Comparison of ENCODE assay signal across 20 mouse cellular contexts in genomic region chr3:68602891-68603290, GRCm38 (mm10).
DNase-seq lines count a peak whose midpoint lies in the region; ATAC-seq and TF ChIP-seq lines count a peak whose summit lies in the region.
"Had no signal": no experiment of that assay in that cellular context is flagged by ENCODE, and none has a peak within 500 bp of the region (broad histone marks: within the 10 kb centered on the region; RNA-seq: fewer than 3 reads in every experiment).

No protein-coding gene starts in this region.

- TF ChIP-seq CTCF in gastrocnemius, adult 2 months (IDR thresholded peaks at IDR 0.05): no peak
- TF ChIP-seq CTCF in left cerebral cortex, adult 2 months (IDR thresholded peaks at IDR 0.05): no peak

- H3K4me2 ChIP-seq in heart, embryonic 12.5 days: no peak overlapping the region
- H3K4me2 ChIP-seq: forebrain, embryonic 12.5 days; neural tube, embryonic 15.5 days had no signal

- H3K4me1 ChIP-seq in heart, embryonic 12.5 days (replicated peaks): peaks cover 27% of the 10 kb centered on the region

- H3K9me3 ChIP-seq in heart, embryonic 12.5 days (replicated peaks): no peaks in the 10 kb centered on the region
- H3K9me3 ChIP-seq: forebrain, embryonic 12.5 days; neural tube, embryonic 15.5 days had no signal

- intact Hi-C loops in gastrocnemius, adult 2 months (cut with DNase I): no loop called here
- intact Hi-C loops in left cerebral cortex, adult 2 months (cut with DNase I): no loop called here
- intact Hi-C loops in left cerebral cortex, postnatal 36 days (cut with DNase I): no loop called here

- 66% methylated on average over 9 of the region's 9 CpGs for WGBS in heart, embryonic 12.5 days

- no peak for ATAC-seq in heart, embryonic 12.5 days (ENCODE audit: insufficient number of reproducible peaks, low FRiP score)
- ATAC-seq: activated CD4-positive, CD25-positive, alpha-beta regulatory T cell, adult 4 months; Patski had no signal

- peak; percentile 59 for DNase-seq in gastrocnemius, adult 2 months
- DNase-seq in gastrocnemius, postnatal 10 days: no peak
- no peak for DNase-seq in left cerebral cortex, adult 2 months (ENCODE audit: extremely low spot score in 1 of 2, low spot score in 2 of 2)
- no peak for DNase-seq in left cerebral cortex, postnatal 36 days (ENCODE audit: low spot score in 2 of 2)
- peak; percentile 89 for DNase-seq in skeletal muscle tissue, adult 2 months (ENCODE audit: low read depth, low spot score)
- no peak for DNase-seq in cerebellum, adult 9-11 months
- DNase-seq: adrenal gland, postnatal 14 days; cerebellum, adult 9-10 months; embryo, embryonic 11 days; kidney, postnatal 4 days; left cerebral cortex, postnatal 4 days; lung, adult 2 months; midbrain, embryonic 14.5 days; thymus, adult 2 months had no signal

- no peak overlapping the region for H3K9ac ChIP-seq in heart, embryonic 12.5 days
- H3K9ac ChIP-seq: forebrain, embryonic 12.5 days; neural tube, embryonic 15.5 days had no signal

- H3K27me3 ChIP-seq in heart, embryonic 12.5 days (replicated peaks): no peaks in the 10 kb centered on the region
- H3K27me3 ChIP-seq: forebrain, embryonic 12.5 days; neural tube, embryonic 15.5 days; Patski had no signal

- no peak overlapping the region for H3K4me3 ChIP-seq in gastrocnemius, adult 2 months
- no peak overlapping the region for H3K4me3 ChIP-seq in left cerebral cortex, adult 2 months
- no peak overlapping the region for H3K4me3 ChIP-seq in heart, embryonic 12.5 days
- H3K4me3 ChIP-seq: forebrain, embryonic 12.5 days; myocyte; neural tube, embryonic 15.5 days had no signal

- peak overlapping the region; percentile 87 for H3K27ac ChIP-seq in gastrocnemius, adult 2 months
- H3K27ac ChIP-seq in left cerebral cortex, adult 2 months: peak overlapping the region; percentile 85
- H3K27ac ChIP-seq in heart, embryonic 12.5 days (ENCODE audit: poor library complexity, severe bottlenecking): peak overlapping the region; percentile 51; the same call in 1 of the 2 replicates
- H3K27ac ChIP-seq: forebrain, embryonic 12.5 days; neural tube, embryonic 15.5 days had no signal

- H3K36me3 ChIP-seq in heart, embryonic 12.5 days: peaks cover 5% of the 10 kb centered on the region

Comparison
In these comparisons a context has a peak if more than half of its experiments do, and no peak if none do; other contexts are left out.
1. DNase-seq: peak in gastrocnemius, adult 2 months (single experiment) and skeletal muscle tissue, adult 2 months (single experiment); none in gastrocnemius, postnatal 10 days (single experiment), left cerebral cortex, adult 2 months (0 of 2), left cerebral cortex, postnatal 36 days (0 of 2) and cerebellum, adult 9-11 months (single experiment).
2. Peak in every context shown above with its lines, with median percentiles within 50 percentile points of each other: H3K27ac ChIP-seq.